17 mouse cellular contexts compared by ENCODE assay signal in genomic region chr7:75559119-75559518, GRCm38 (mm10).
DNase-seq lines count a peak whose midpoint lies in the region; ATAC-seq and TF ChIP-seq lines count a peak whose summit lies in the region.
"Had no signal": no experiment of that assay in that cellular context is flagged by ENCODE, and none has a peak within 500 bp of the region (broad histone marks: within the 10 kb centered on the region; RNA-seq: fewer than 3 reads in every experiment).

No protein-coding gene starts in this region.

- H3K4me3 ChIP-seq in gastrocnemius, adult 2 months = no peak overlapping the region
- H3K4me3 ChIP-seq in kidney, embryonic 15.5 days (replicated peaks) = no peak overlapping the region
- H3K4me3 ChIP-seq in embryonic facial prominence, embryonic 14.5 days (ENCODE audit: low read depth, low read length) = no peak overlapping the region
- no peak overlapping the region for H3K4me3 ChIP-seq in myocyte
- H3K4me3 ChIP-seq in midbrain, embryonic 14.5 days (replicated peaks; ENCODE audit: low read depth, low read length) = no peak overlapping the region
- H3K4me3 ChIP-seq: lung, embryonic 15.5 days had no signal

- H3K27me3 ChIP-seq in kidney, embryonic 15.5 days = no peaks in the 10 kb centered on the region
- H3K27me3 ChIP-seq in embryonic facial prominence, embryonic 14.5 days (replicated peaks; ENCODE audit: control insufficient read depth, insufficient read depth, low read length) = no peaks in the 10 kb centered on the region
- H3K27me3 ChIP-seq in myocyte (ENCODE audit: control insufficient read depth, insufficient read depth, insufficient read length) = no peaks in the 10 kb centered on the region
- H3K27me3 ChIP-seq in midbrain, embryonic 14.5 days (ENCODE audit: control insufficient read depth, insufficient read depth, low read length) = no peaks in the 10 kb centered on the region
- H3K27me3 ChIP-seq: lung, embryonic 15.5 days; Patski had no signal

- no peak overlapping the region for H3ac ChIP-seq in myocyte (ENCODE audit: control insufficient read depth, insufficient read length)

- no peak for TF ChIP-seq CTCF in gastrocnemius, adult 2 months (IDR thresholded peaks at IDR 0.05)

- 26% methylated on average over 4 of the region's 4 CpGs for WGBS in kidney, embryonic 15.5 days
- WGBS in embryonic facial prominence, embryonic 14.5 days = 23% methylated on average over 4 of the region's 4 CpGs
- 63% methylated on average over 4 of the region's 4 CpGs for WGBS in midbrain, embryonic 14.5 days

- intact Hi-C loops in gastrocnemius, adult 2 months (cut with DNase I) = loop anchor here (5.0 kb wide), 1 partner anchor 422 kb away; no protein-coding TSS in a partner anchor

- H3K79me2 ChIP-seq in myocyte (ENCODE audit: control insufficient read depth, insufficient read depth) = peaks cover 88% of the 10 kb centered on the region

- H3K9ac ChIP-seq in kidney, embryonic 15.5 days = no peak overlapping the region
- H3K9ac ChIP-seq in embryonic facial prominence, embryonic 14.5 days (ENCODE audit: low read depth, low read length) = no peak overlapping the region
- no peak overlapping the region for H3K9ac ChIP-seq in midbrain, embryonic 14.5 days (replicated peaks; ENCODE audit: low read length)
- H3K9ac ChIP-seq: forebrain, postnatal 0 days; lung, embryonic 15.5 days had no signal

- TF ChIP-seq POLR2A in myocyte (IDR thresholded peaks at IDR 0.05; ENCODE audit: insufficient read length, low read depth) = no peak

- DNase-seq in gastrocnemius, adult 2 months = no peak
- DNase-seq in gastrocnemius, adult 18-20 months (ENCODE audit: low spot score) = no peak
- DNase-seq in kidney, postnatal 10 days = no peak
- no peak for DNase-seq in embryonic facial prominence, embryonic 14.5 days (ENCODE audit: low spot score)
- DNase-seq in midbrain, embryonic 14.5 days = no peak
- DNase-seq: cerebellum, adult 11 months; cerebellum, postnatal 36 days; forebrain, postnatal 0 days; gastrocnemius, postnatal 14 days; heart, postnatal 14 days; kidney, postnatal 14 days; right cerebral cortex, postnatal 25 days had no signal

- peaks cover 29% of the 10 kb centered on the region for H3K4me1 ChIP-seq in kidney, embryonic 15.5 days
- H3K4me1 ChIP-seq in embryonic facial prominence, embryonic 14.5 days (ENCODE audit: control insufficient read depth, insufficient read depth, low read length) = peaks cover 29% of the 10 kb centered on the region
- H3K4me1 ChIP-seq in midbrain, embryonic 14.5 days (ENCODE audit: control insufficient read depth, insufficient read depth, low read length) = no peaks in the 10 kb centered on the region

- H3K27ac ChIP-seq in gastrocnemius, adult 2 months = peak overlapping the region; percentile 31; the same call in 1 of the 2 replicates
- H3K27ac ChIP-seq in kidney, embryonic 15.5 days = peak overlapping the region; percentile 23; the same call in 1 of the 2 replicates
- 0 out of 2 replicates have a peak overlapping the region, but pooled peaks have one; percentile 8 for H3K27ac ChIP-seq in embryonic facial prominence, embryonic 14.5 days (replicated peaks; ENCODE audit: low read depth, low read length)
- H3K27ac ChIP-seq in midbrain, embryonic 14.5 days (replicated peaks; ENCODE audit: low read depth, low read length) = no peak overlapping the region

- no peak for ATAC-seq in kidney, embryonic 15.5 days (replicated peaks; ENCODE audit: low FRiP score)
- peak; percentile 44; the same call in 1 of the 2 replicates for ATAC-seq in embryonic facial prominence, embryonic 14.5 days (ENCODE audit: low read depth)
- no peak for ATAC-seq in midbrain, embryonic 14.5 days (ENCODE audit: low FRiP score, low TSS enrichment)
- ATAC-seq in megakaryocyte, adult 5-6 weeks (ENCODE audit: poor library complexity, severe bottlenecking) = no peak
- ATAC-seq: forebrain, postnatal 0 days; Patski had no signal

- H3K36me3 ChIP-seq in kidney, embryonic 15.5 days = no peaks in the 10 kb centered on the region
- no peaks in the 10 kb centered on the region for H3K36me3 ChIP-seq in embryonic facial prominence, embryonic 14.5 days (ENCODE audit: control insufficient read depth, insufficient read depth, low read length)
- H3K36me3 ChIP-seq in myocyte (ENCODE audit: control insufficient read depth, insufficient read depth) = no peaks in the 10 kb centered on the region
- no peaks in the 10 kb centered on the region for H3K36me3 ChIP-seq in midbrain, embryonic 14.5 days (ENCODE audit: control insufficient read depth, insufficient read depth, low read length)
- H3K36me3 ChIP-seq: lung, embryonic 15.5 days had no signal

- H3K4me2 ChIP-seq in kidney, embryonic 15.5 days = no peak overlapping the region
- no peak overlapping the region for H3K4me2 ChIP-seq in embryonic facial prominence, embryonic 14.5 days (ENCODE audit: low read depth, low read length)
- peak overlapping the region; percentile 60 for H3K4me2 ChIP-seq in myocyte (ENCODE audit: low read depth)
- no peak overlapping the region for H3K4me2 ChIP-seq in midbrain, embryonic 14.5 days (ENCODE audit: low read length)
- H3K4me2 ChIP-seq: lung, embryonic 15.5 days had no signal

- no peaks in the 10 kb centered on the region for H3K9me3 ChIP-seq in kidney, embryonic 15.5 days (replicated peaks)
- H3K9me3 ChIP-seq in embryonic facial prominence, embryonic 14.5 days (ENCODE audit: control insufficient read depth, low read length) = no peaks in the 10 kb centered on the region
- no peaks in the 10 kb centered on the region for H3K9me3 ChIP-seq in midbrain, embryonic 14.5 days (ENCODE audit: control insufficient read depth, low read length)
- H3K9me3 ChIP-seq: lung, embryonic 15.5 days had no signal

TF ChIP-seq in myocyte, 11 proteins besides CTCF, POLR2A, EP300 and RAD21:
- no peak for TF ChIP-seq MYOG (IDR thresholded peaks at IDR 0.05; ENCODE audit: control insufficient read depth in 1 of 3, insufficient read depth in 1 of 3, insufficient read length in 2 of 3, low read depth in 2 of 3)
- TF ChIP-seq SRF (IDR thresholded peaks at IDR 0.05; ENCODE audit: control insufficient read depth, insufficient read length, low read depth) = no peak
- no peak for TF ChIP-seq REST (IDR thresholded peaks at IDR 0.05; ENCODE audit: insufficient read depth, insufficient read length)
- no peak for TF ChIP-seq E2F4 (IDR thresholded peaks at IDR 0.05; ENCODE audit: insufficient read depth)
- TF ChIP-seq POLR2AphosphoS2 (IDR thresholded peaks at IDR 0.05; ENCODE audit: insufficient read length, low read depth) = no peak
- TF ChIP-seq CEBPB (IDR thresholded peaks at IDR 0.05; ENCODE audit: insufficient read depth, poor library complexity, severe bottlenecking) = no peak
- TF ChIP-seq MAX (IDR thresholded peaks at IDR 0.05; ENCODE audit: low read depth) = no peak
- TF ChIP-seq USF1 (IDR thresholded peaks at IDR 0.05; ENCODE audit: low read depth) = no peak
- no peak for TF ChIP-seq TCF3 (IDR thresholded peaks at IDR 0.05; ENCODE audit: insufficient read length, low read depth)
- no peak for TF ChIP-seq TCF12 (IDR thresholded peaks at IDR 0.05; ENCODE audit: insufficient read depth, poor library complexity, severe bottlenecking)
- no peak for TF ChIP-seq MYOD1 (IDR thresholded peaks at IDR 0.05; ENCODE audit: control insufficient read depth in 1 of 3, insufficient read length in 2 of 3, low read depth in 2 of 3)
